Mouse (Mus musculus): Measurements from ENCODE around the gene Wnt16. TPM values are rescaled to one million over a fixed set of nuclear protein-coding genes. Genes with fewer than 3 reads are reported as not detected.

Gene Wnt16
- total and polyA plus RNA-seq, 3 experiments: not detected

GRCm38 (mm10) chr6:22268677-22269076 lies 19.4 kb upstream of the Wnt16 start:
- no peak for DNase-seq (ENCODE audit: low read depth, low spot score)
- no peaks in the 10 kb centered on the region for H3K79me2 ChIP-seq (ENCODE audit: control insufficient read depth, insufficient read depth, low read length, poor library complexity)
- no peak overlapping the region for H3K4me3 ChIP-seq (ENCODE audit: control insufficient read depth in 1 of 2, insufficient read depth in 1 of 2, low read depth in 2 of 2, low read length in 2 of 2)
- TF ChIP-seq ZNF384 (IDR thresholded peaks at IDR 0.05; ENCODE audit: low read depth, low read length) (no peak), TBP (IDR thresholded peaks at IDR 0.05; ENCODE audit: low read depth, low read length) (no peak), MAFK (IDR thresholded peaks at IDR 0.05; ENCODE audit: borderline replicate concordance, low read depth, low read length) (no peak)
- H3K27ac ChIP-seq (ENCODE audit: control insufficient read depth, low read depth, low read length): no peak overlapping the region
- no peaks in the 10 kb centered on the region for H3K4me1 ChIP-seq (ENCODE audit: control insufficient read depth in 1 of 2, insufficient read depth in 2 of 2, low read length in 2 of 2)
- no peak overlapping the region for H3K9ac ChIP-seq (ENCODE audit: control insufficient read depth, low read depth, low read length, poor library complexity, severe bottlenecking)
- H3K27me3 ChIP-seq (ENCODE audit: control insufficient read depth in 1 of 2, insufficient read depth in 2 of 2, low read length in 2 of 2): no peaks in the 10 kb centered on the region; a peak in 2 of 4 replicates
- no peaks in the 10 kb centered on the region for H3K9me3 ChIP-seq (replicated peaks; ENCODE audit: insufficient read depth, low read length)
- no peaks in the 10 kb centered on the region; a peak in 1 of 4 replicates for H3K36me3 ChIP-seq (ENCODE audit: control insufficient read depth in 1 of 2, insufficient read depth in 2 of 2, low read length in 2 of 2)

GRCm38 (mm10) chr6:22269840-22270521 lies 18.0 kb upstream of the Wnt16 start:
- H3K27ac ChIP-seq (ENCODE audit: control insufficient read depth, low read depth, low read length): no peak overlapping the region
- no peaks in the 10 kb centered on the region; a peak in 1 of 4 replicates for H3K36me3 ChIP-seq (ENCODE audit: control insufficient read depth in 1 of 2, insufficient read depth in 2 of 2, low read length in 2 of 2)
- no peak overlapping the region for H3K4me3 ChIP-seq (ENCODE audit: control insufficient read depth in 1 of 2, insufficient read depth in 1 of 2, low read depth in 2 of 2, low read length in 2 of 2)
- TF ChIP-seq ZC3H11A (IDR thresholded peaks at IDR 0.05; ENCODE audit: low read depth, low read length) (no peak), USF2 (IDR thresholded peaks at IDR 0.05; ENCODE audit: borderline replicate concordance in 1 of 2, insufficient read depth in 1 of 2, low read depth in 1 of 2, low read length in 2 of 2) (no peak), CTCF (IDR thresholded peaks at IDR 0.05 in 2 of 3, conservative IDR thresholded peaks at IDR 0.05 in 1 of 3; ENCODE audit: control insufficient read depth in 1 of 3, insufficient read depth in 1 of 3, low read depth in 2 of 3, low read length in 3 of 3, poor library complexity in 1 of 3, severe bottlenecking in 1 of 3) (no peak), SMC3 (IDR thresholded peaks at IDR 0.05; ENCODE audit: low read depth, low read length) (no peak), ZKSCAN1 (IDR thresholded peaks at IDR 0.05; ENCODE audit: low read depth, low read length) (no peak), GATA1 (IDR thresholded peaks at IDR 0.05; ENCODE audit: low read depth, low read length) (no peak), JUND (IDR thresholded peaks at IDR 0.05; ENCODE audit: low read depth, low read length) (no peak), MYB (IDR thresholded peaks at IDR 0.05; ENCODE audit: low read depth, low read length) (no peak), ZMIZ1 (IDR thresholded peaks at IDR 0.05; ENCODE audit: low read depth, low read length) (no peak), UBTF (IDR thresholded peaks at IDR 0.05; ENCODE audit: borderline replicate concordance, insufficient read depth, low read depth, low read length) (no peak)
- no peaks in the 10 kb centered on the region for H3K9me3 ChIP-seq (replicated peaks; ENCODE audit: insufficient read depth, low read length)
- H3K79me2 ChIP-seq (ENCODE audit: control insufficient read depth, insufficient read depth, low read length, poor library complexity): no peaks in the 10 kb centered on the region
- H3K9ac ChIP-seq (ENCODE audit: control insufficient read depth, low read depth, low read length, poor library complexity, severe bottlenecking): no peak overlapping the region
- no peaks in the 10 kb centered on the region; a peak in 2 of 4 replicates for H3K27me3 ChIP-seq (ENCODE audit: control insufficient read depth in 1 of 2, insufficient read depth in 2 of 2, low read length in 2 of 2)
- DNase-seq (ENCODE audit: low read depth, low spot score): peak; percentile 19
- no peaks in the 10 kb centered on the region for H3K4me1 ChIP-seq (ENCODE audit: control insufficient read depth in 1 of 2, insufficient read depth in 2 of 2, low read length in 2 of 2)

GRCm38 (mm10) chr6:22277941-22278340 lies 10.1 kb upstream of the Wnt16 start:
- DNase-seq (ENCODE audit: low read depth, low spot score): no peak
- Histone ChIP-seq H3K27ac (ENCODE audit: control insufficient read depth, low read depth, low read length) (no peak overlapping the region), H3K79me2 (ENCODE audit: control insufficient read depth, insufficient read depth, low read length, poor library complexity) (no peaks in the 10 kb centered on the region), H3K27me3 (ENCODE audit: control insufficient read depth in 1 of 2, insufficient read depth in 2 of 2, low read length in 2 of 2) (peaks cover 0 to 3% of the 10 kb centered on the region in 2 experiments; a peak in 2 of 4 replicates), H3K4me3 (ENCODE audit: control insufficient read depth in 1 of 2, insufficient read depth in 1 of 2, low read depth in 2 of 2, low read length in 2 of 2) (no peak overlapping the region), H3K4me1 (ENCODE audit: control insufficient read depth in 1 of 2, insufficient read depth in 2 of 2, low read length in 2 of 2) (no peaks in the 10 kb centered on the region), H3K9me3 (replicated peaks; ENCODE audit: insufficient read depth, low read length) (no peaks in the 10 kb centered on the region), H3K9ac (ENCODE audit: control insufficient read depth, low read depth, low read length, poor library complexity, severe bottlenecking) (no peak overlapping the region), H3K36me3 (ENCODE audit: control insufficient read depth in 1 of 2, insufficient read depth in 2 of 2, low read length in 2 of 2) (no peaks in the 10 kb centered on the region)
- TF ChIP-seq BHLHE40 (IDR thresholded peaks at IDR 0.05; ENCODE audit: borderline replicate concordance, low read depth, low read length) (no peak), USF2 (IDR thresholded peaks at IDR 0.05; ENCODE audit: borderline replicate concordance in 1 of 2, insufficient read depth in 1 of 2, low read depth in 1 of 2, low read length in 2 of 2) (no peak), POLR2AphosphoS2 (IDR thresholded peaks at IDR 0.05; ENCODE audit: low read length) (no peak), MAX (IDR thresholded peaks at IDR 0.05; ENCODE audit: low read length) (no peak), JUND (IDR thresholded peaks at IDR 0.05; ENCODE audit: low read depth, low read length) (no peak), POLR2A (IDR thresholded peaks at IDR 0.05; ENCODE audit: control insufficient read depth in 1 of 2, insufficient read depth in 1 of 2, low read depth in 1 of 2, low read length in 2 of 2, poor library complexity in 1 of 2) (no peak), UBTF (IDR thresholded peaks at IDR 0.05; ENCODE audit: borderline replicate concordance, insufficient read depth, low read depth, low read length) (no peak), SIN3A (IDR thresholded peaks at IDR 0.05; ENCODE audit: low read length) (no peak)
